Mouse (Mus musculus) spleen, postnatal 10 days (tissue): Measurements from ENCODE around the gene Glrx5.

Experiments used
- DNase-seq, 2 experiments: peaks; one replicate each; pipeline ENCODE4 v3.0.0; 2021 to 2022; ENCODE audit warnings: low spot score in 2 of 2

Glrx5 gene

GRCm38 (mm10) chr12:105032147-105032831, at the start of gene Glrx5:
Glrx5 (plus strand) TSS chr12:105032688.
- peak; percentile 96 to 98 for DNase-seq

GRCm38 (mm10) chr12:104983476-104983875, 49.0 kb upstream of the Glrx5 start:
- no peak for DNase-seq

- peak in 1 of 2 experiments; percentile 69 for DNase-seq
Measured at GRCm38 (mm10) chr12:104985088-104985487, 47.4 kb upstream of the Glrx5 start.

GRCm38 (mm10) chr12:104986001-104986400, 46.5 kb upstream of the Glrx5 start:
- DNase-seq: no peak

GRCm38 (mm10) chr12:104986781-104987180, 45.7 kb upstream of the Glrx5 start:
- DNase-seq: no peak

GRCm38 (mm10) chr12:104987936-104988335, 44.6 kb upstream of the Glrx5 start:
- no peak for DNase-seq

- peak in 1 of 2 experiments; percentile 65 for DNase-seq
Measured at GRCm38 (mm10) chr12:104990741-104991454, 41.6 kb upstream of the Glrx5 start.

GRCm38 (mm10) chr12:104992123-104992741, 40.3 kb upstream of the Glrx5 start:
- DNase-seq: no peak

GRCm38 (mm10) chr12:104992838-104993237, 39.6 kb upstream of the Glrx5 start:
- DNase-seq: no peak

- peak in 1 of 2 experiments; percentile 39 for DNase-seq
Measured at GRCm38 (mm10) chr12:104995259-104995876, 37.1 kb upstream of the Glrx5 start.

GRCm38 (mm10) chr12:104996012-104996728, 36.3 kb upstream of the Glrx5 start:
- DNase-seq: no peak

GRCm38 (mm10) chr12:104997159-104997558, 35.3 kb upstream of the Glrx5 start:
- DNase-seq: no peak

GRCm38 (mm10) chr12:104997641-104998293, 34.7 kb upstream of the Glrx5 start:
- no peak for DNase-seq

GRCm38 (mm10) chr12:104998541-104998940, 33.9 kb upstream of the Glrx5 start:
- no peak for DNase-seq

- no peak for DNase-seq
Measured at GRCm38 (mm10) chr12:104999171-104999570, 33.3 kb upstream of the Glrx5 start.

GRCm38 (mm10) chr12:105000487-105001283, 31.8 kb upstream of the Glrx5 start:
- no peak for DNase-seq

- no peak for DNase-seq
Measured at GRCm38 (mm10) chr12:105001317-105001716, 31.2 kb upstream of the Glrx5 start.

GRCm38 (mm10) chr12:105002340-105003132, 30.0 kb upstream of the Glrx5 start:
- DNase-seq: no peak

GRCm38 (mm10) chr12:105003158-105003557, 29.3 kb upstream of the Glrx5 start:
- DNase-seq: no peak
